Mouse (Mus musculus) frontal cortex, adult 2 months (tissue): Measurements from ENCODE around the gene Hic2. TPM values are rescaled to one million over a fixed set of nuclear protein-coding genes. Genes with fewer than 3 reads are reported as not detected.
"Not testable (repeated sequence)": the region's sequence is repeated elsewhere in the genome, so short reads cannot be mapped to it uniquely, and the experiment has no call there.

ENCODE experiments used
- DNase-seq, 2 experiments: peaks; one replicate each; pipeline ENCODE4 v3.0.0; 2022; ENCODE audit warnings: low spot score in 1 of 2; ENCODE audit errors: extremely low spot score in 1 of 2
- polyA plus RNA-seq: library from polyadenylated mRNA; depleted of rRNA; stranded (reverse); fragments of >200 nt; gene quantifications from 2 replicates; pipeline ENCODE4 v1.2.3, GENCODE M21; 2012; rRNA removed

The Hic2 gene
- 5.8 and 6.1 TPM in 2 replicates for polyA plus RNA-seq

GRCm38 (mm10) chr16:17232794-17233701, at the start of gene Hic2:
Gene Hic2, plus strand, starts transcription at chr16:17233572.
- peak; percentile 78 to 88 for DNase-seq

- DNase-seq = no peak
These were observed 47.9 kb upstream of the Hic2 start for GRCm38 (mm10) chr16:17185475-17185874.

GRCm38 (mm10) chr16:17193823-17194222, 39.5 kb upstream of the Hic2 start:
- no peak for DNase-seq

- peak in 1 of 2 experiments; percentile 13 for DNase-seq
These were observed 33.0 kb upstream of the Hic2 start for GRCm38 (mm10) chr16:17200121-17200952.

GRCm38 (mm10) chr16:17200953-17201707, 32.2 kb upstream of the Hic2 start:
- peak; percentile 58 to 91 for DNase-seq

- peak in 1 of 2 experiments; percentile 28 for DNase-seq
These were observed 31.4 kb upstream of the Hic2 start for GRCm38 (mm10) chr16:17201977-17202376.

- DNase-seq = no peak
These were observed 30.8 kb upstream of the Hic2 start, which contains the start of gene Ube2l3 for GRCm38 (mm10) chr16:17202549-17202948. Gene Ube2l3, minus strand, starts transcription at chr16:17202649.

- DNase-seq = peak in 1 of 2 experiments; percentile 29
These were observed 28.4 kb upstream of the Hic2 start for GRCm38 (mm10) chr16:17204990-17205389.

GRCm38 (mm10) chr16:17208389-17209361, 24.7 kb upstream of the Hic2 start, which contains the start of gene Rimbp3:
Gene Rimbp3, plus strand, starts transcription at chr16:17208603.
- DNase-seq = peak; percentile 46 to 86

- no peak for DNase-seq
These were observed 23.9 kb upstream of the Hic2 start for GRCm38 (mm10) chr16:17209404-17209960.

- peak; percentile 46 to 89 for DNase-seq
These were observed 23.2 kb upstream of the Hic2 start for GRCm38 (mm10) chr16:17209981-17210838.

GRCm38 (mm10) chr16:17216934-17217633, 16.3 kb upstream of the Hic2 start:
- DNase-seq = no peak

GRCm38 (mm10) chr16:17220127-17220733, 13.1 kb upstream of the Hic2 start:
- no peak for DNase-seq

GRCm38 (mm10) chr16:17222197-17222596, 11.2 kb upstream of the Hic2 start:
- DNase-seq = peak; percentile 78 to 98

GRCm38 (mm10) chr16:17225584-17225983, 7.8 kb upstream of the Hic2 start:
- DNase-seq = no peak

- DNase-seq = no peak
These were observed 6.9 kb upstream of the Hic2 start for GRCm38 (mm10) chr16:17226496-17226895.

GRCm38 (mm10) chr16:17231523-17231922, 1.8 kb upstream of the Hic2 start:
- not testable (repeated sequence) for DNase-seq
